Mouse (Mus musculus) frontal cortex, postnatal 10 days (tissue): ENCODE data around the gene Snhg11.

ENCODE experiments used
- DNase-seq, 2 experiments: peaks; one replicate each; pipeline ENCODE4 v3.0.0; 2022; ENCODE audit warnings: low spot score in 2 of 2, mixed read lengths in 1 of 2

Snhg11 gene

DNA sequence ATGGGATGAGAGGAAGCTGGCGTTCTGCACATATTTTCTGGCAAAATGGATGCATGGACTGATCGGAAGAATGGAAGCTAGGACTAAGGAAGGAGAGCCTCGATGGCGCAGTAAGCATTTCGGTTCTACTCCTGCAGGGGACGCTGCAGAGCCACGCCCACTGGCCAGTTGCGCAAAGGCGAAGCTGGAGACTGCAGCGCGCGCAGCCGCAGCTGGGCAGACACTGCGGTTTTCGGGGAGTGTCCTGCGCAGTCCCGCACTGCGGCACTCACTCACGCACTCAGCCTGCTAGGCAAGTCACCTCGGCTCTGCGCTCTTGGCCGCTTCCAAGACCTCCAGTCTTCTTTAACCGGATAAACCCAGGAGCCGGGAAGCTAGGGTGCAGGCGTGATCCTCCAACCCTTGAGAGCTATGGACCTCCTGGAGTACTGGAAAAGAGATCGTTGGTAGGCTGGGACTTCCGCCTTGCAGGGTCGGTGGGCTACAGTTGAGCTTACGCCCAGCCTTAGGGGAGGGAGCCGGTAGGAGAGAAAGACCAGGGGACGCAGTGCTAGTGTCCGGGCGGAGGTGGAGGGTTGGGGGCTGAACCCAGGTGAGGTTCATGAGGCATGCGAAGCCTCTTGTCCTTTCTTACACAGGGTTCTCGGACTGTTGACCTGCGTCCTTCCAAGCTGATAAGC lies at the start of gene Snhg11:
Gene Snhg11 (plus strand): TSS at position 196 of the 680 bp plus-strand sequence.
- DNase-seq: peak; percentile 79 to 85

DNA sequence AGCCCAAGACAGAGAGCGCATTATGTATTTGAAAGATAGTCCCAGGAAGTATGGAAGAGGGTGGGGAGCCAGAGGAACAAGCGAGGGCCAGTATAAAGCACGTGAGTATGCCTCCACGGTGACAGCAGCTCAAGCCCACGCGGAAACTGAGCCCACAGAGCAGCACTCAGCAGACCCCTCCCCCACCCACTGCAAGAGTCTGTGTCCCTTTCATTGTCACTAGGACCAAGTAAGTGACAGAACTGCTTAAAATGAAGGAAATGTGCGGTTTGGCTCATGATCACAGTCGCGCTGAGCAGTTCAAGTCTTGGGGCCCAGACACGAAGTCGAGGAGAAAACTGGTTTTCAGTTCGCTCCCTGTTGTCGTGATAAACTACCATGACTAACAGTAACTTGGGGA lies 41.1 kb upstream of the Snhg11 start:
- DNase-seq: no peak

DNA sequence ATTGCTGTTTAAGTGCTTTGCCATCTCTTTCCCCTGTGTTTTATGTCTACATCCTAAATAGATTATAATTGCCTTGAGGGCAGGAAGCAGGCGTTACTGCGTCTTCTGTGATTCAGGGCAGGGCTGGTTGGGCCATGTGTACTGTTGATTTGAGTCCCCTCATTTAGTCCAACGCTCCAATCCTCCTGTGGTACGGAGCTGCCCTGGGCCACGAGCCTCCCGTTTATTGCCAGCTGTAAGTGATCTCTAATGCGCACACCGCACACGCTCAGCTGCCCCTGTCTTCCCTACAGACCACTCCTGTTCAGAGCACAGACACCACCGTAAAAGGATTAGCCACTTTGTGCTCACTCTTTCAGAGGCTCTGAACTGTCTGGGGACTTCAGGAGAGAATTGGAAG lies 37.7 kb upstream of the Snhg11 start:
- DNase-seq: no peak

DNA sequence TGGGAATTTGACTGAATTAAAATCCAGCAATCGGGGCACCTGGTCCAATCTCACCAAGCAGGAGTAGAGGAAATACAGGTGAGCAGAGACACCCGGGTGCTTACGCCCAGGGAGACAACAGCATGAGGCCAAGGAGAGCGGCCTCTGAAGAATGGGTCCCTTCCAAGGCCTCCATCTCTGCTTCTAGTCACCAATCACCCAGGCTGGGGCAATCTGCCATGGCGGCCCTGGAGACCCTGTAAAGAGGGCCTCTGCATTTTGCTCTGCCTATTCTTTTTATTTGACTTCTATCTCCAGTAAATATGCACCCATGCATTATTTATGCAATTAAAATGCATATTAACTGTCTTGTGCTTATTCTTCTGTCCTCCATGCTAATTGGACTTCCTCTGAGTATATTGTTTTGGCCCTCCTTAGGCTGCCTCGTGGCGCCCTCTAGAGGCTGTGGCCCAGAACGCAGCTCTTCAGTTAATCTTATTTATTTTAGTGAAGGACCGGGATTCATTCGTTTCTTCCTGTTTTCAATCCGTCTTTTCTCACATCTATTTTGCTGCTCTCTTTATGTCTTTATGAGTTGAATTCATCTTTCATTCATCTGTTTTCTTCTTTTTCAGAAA lies 35.4 kb upstream of the Snhg11 start:
- DNase-seq: peak in 1 of 2 experiments; percentile 55

DNA sequence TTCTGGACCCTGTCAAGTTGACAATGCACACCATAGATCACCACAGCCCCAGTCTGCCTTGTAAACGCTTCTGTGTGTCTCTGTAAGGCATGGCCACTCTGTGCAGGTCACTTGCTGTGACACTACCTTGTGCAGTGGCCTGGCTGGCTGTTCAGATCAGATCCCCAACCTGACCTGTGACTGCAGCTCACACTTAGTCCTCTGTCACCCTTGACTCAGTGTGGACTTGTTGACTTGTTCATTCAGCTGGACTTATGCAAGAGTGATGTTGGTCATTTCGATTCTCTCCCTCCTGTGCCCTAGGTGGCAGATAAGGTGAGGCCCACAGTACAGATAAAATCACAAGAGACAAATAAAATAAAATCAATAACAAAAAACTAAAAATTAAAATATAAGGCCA lies 34.1 kb upstream of the Snhg11 start:
- DNase-seq: no peak

DNA sequence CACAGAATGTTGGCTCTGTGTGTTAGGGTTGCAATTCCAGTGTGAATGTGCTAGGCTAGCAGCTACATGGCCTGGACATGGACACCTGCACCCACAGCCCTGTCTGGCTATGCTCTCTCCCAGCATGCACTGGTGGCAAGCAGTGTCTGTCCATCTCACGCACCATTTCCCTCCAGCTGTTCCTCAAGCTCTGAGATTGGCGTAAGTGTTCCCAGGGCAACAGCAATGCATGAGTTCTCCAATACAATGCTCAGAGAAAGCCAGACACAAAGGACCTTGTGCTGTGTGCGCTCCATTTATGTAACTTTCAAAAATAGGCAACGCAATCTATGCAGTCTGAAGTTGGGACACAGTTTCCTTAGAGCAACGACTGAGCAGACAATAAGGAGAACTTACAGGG lies 31.9 kb upstream of the Snhg11 start:
- no peak for DNase-seq

DNA sequence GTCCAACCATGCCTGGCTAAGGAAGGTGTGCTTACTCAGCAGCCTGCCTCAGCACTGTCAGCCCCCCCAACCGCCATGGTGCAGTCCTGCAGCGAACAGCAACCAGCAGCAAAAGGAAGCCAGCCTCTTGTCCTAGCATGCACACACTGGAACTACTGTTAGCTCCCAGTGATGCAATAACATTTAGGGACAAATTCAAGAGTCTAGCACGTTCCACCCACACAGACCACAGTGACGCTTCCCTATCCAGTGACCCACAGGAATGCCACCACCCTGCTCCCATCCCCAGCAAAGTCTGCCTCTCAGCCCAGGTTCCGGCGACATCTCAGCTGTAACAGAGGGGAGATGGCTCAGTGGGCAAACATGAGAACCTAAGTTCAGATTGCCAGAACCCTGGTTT lies 29.0 kb upstream of the Snhg11 start:
- DNase-seq: no peak

DNA sequence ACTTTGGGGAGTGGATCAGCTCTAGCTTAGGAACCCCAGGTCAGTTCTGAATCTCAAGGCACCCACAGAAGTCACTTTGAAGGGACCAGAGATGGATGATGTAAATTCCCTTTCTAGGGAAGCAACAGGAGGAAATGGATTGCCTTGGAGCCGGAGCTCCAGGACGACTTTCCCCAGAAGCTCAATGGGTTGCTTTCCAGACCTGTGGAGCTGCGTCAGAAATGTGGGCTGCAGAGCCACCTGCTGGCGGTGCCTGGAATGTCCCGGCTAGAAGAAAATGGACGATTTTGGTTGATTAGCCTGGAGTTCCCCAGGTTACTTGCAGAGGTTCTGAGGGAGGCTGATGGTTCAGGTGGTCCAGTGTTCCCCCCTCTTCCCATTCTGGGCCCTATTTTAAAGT lies 27.6 kb upstream of the Snhg11 start:
- DNase-seq: peak in 1 of 2 experiments; percentile 69

DNA sequence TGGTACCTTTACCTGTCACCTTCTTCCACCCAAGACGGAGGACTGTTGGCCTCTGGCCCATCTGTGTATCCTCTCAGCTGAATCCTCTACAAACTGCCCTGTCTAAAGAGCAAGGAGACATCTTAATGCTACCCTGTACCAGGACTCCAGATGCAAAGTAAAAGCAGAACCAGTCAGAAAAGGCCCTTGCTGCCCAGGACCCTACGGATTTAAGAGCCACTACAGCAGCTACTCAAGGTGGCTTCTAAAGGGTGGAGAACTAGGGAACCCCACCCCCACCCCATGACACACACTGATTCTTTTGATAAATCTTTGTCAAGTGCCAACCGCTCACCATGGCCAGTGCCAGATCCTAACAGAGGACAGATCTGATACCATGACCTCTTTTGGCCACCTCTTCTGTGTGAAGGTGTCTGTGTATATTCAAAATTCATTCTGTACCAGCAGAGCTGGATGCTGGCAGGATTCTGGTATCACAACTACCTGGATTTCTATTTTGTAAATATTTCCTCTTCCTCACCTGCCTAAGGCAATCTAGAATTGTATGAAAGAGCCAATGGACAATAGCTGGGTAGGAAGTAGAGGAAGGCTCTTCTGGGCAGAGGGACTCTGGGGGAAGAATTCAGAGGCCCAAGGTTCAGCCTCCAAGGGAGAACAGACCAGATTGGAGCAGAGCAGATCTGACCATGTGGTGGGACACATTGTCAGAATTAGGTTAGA lies 22.5 kb upstream of the Snhg11 start:
- DNase-seq: no peak

DNA sequence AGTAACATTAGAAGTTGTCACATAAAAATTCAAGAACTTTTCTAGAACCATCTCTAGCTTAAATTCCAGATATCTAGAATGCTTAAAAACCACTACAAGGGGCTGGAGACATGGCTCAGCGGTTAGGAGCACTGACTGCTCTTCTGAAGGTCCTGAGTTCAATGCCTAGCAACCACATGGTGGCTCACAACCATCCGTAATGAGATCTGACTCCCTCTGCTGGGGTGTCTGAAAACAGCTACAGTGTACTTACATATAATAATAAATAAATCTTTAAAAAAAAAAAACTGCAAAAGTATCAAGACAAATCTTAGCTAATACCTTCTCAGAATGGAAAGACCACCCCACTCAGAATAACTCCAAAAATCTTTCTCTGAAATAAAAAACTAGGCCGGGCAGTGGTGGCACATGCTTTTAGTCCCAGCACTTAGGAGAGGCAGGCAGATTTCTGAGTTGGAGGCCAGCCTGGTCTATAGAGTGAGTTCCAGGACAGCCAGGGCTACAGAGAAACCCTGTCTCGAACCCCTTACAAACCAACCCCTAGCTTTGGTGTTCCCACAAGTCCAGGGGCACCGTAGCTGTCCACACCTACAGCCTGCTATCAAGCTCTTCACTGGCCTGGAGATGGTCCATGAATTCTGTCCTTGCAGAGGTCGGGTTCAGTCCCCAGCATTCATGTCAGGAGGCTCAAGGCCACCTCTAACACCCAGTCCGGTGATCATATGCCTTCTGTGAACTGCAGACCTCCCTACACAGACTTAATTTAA lies 20.9 kb upstream of the Snhg11 start:
- DNase-seq: no peak

DNA sequence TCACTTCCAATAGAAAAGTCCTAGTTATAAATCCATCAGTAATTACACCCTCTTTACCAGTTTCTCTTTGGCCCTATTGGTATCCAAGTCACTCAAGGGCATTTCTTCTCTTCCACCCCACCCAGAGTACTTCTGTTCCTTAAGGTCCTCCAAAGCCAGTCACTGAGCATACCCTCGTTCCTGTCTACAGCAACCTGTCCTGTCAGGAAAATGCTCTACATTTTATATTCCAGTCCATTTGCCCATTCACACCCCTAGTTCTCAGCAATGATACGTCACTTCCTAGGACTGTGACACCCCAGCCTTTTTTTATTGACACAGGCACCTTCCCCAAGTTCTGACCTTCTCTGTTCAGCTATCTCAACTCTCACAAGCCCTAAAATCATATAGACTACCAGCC lies 20.2 kb upstream of the Snhg11 start:
- DNase-seq: no peak

DNA sequence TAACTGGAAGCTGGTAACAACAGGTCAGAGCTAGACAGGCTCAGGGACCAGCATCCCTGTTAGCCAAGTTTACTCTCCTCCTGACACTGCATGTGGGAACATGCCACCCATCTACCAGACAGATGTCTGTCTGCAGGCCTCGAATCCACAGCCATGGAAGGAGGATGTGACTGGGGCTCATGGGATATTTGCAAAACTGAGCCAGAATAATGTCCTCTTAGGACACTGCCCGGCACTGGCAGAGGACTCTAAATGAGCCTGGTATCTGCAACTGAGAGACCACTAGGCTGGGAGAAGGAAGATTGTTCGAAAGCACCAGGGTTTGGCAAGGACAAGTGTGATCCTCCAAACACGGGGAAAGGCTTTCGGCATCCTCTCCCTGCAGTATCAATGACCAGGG lies 19.3 kb upstream of the Snhg11 start:
- no peak for DNase-seq

DNA sequence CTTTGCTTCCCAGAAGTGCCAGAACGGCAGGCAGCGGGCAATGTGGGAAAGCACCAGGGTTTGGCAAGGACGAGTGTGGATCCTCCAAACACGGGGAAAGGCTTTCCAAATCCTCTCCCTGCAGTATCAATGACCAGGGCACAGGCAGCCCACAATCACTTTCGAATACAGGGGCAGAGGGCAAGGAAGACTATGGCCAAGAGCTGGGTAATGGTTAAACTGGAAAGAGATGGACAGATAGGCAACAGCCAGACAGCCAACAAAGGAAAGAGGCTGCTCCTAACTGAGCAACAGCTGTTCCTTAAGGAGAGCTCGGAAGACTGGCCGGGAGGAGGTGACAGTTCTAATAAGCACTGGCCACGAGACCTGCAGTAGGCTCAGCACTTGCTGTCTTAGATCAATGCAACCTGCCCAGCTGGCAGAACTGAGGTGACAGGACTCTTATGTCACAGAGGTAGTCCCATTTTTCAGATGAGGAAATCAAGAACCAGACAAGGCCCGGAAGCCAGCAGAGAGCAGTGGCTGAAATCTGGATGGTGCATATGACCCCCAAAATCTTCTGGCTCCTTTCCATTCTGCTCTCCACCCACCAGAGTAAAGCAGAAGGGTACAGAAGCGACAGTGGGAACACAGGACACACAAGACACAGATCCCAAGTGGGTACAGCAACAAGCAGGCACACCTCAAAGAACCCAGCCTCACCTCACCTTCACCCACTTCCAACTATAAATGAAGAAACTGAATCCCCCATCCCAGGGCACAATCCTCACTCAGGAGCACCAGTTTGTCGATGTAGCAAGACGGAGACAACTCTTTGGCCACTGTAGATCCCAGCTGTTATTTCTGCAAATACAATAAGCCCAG lies 15.4 kb upstream of the Snhg11 start:
- DNase-seq: no peak

DNA sequence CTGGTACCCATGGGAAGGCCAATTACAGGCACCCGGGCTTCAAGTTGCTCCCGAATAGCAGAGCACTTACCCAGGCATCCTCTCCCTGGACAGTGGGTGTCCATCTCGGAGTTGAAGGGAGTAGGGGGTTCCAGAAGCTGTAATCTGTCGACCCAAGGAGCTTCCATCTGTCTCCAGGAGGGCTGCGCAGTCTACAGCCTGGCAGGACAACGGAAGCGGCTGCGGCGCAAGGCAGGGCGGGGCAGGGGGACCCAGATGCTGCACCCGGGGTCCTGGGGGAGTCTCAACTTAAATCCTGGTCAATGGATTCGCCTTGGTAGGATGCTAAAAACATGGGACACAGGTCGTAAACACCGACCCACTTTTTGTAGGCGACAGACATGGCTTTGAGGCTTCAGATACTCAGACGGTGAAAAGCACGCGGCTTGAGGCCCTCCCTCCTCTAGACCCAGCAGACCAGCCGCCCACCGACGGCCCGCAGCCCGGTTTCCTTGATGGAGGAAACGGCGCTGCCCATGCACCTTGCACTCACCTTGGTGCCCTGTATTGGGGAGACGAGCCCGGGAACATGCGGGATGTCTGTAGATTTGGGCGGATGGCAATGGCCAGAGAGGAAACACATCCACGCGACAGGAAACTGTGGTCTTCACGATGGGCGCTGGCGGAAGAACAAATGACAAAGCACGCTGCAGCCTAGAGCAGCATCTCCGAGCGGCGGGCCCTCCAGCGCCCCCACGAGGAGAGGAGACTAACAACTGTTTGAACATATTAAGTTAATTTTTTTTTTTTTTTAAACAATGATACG lies 14.4 kb upstream of the Snhg11 start:
- peak; percentile 81 to 85 for DNase-seq

DNA sequence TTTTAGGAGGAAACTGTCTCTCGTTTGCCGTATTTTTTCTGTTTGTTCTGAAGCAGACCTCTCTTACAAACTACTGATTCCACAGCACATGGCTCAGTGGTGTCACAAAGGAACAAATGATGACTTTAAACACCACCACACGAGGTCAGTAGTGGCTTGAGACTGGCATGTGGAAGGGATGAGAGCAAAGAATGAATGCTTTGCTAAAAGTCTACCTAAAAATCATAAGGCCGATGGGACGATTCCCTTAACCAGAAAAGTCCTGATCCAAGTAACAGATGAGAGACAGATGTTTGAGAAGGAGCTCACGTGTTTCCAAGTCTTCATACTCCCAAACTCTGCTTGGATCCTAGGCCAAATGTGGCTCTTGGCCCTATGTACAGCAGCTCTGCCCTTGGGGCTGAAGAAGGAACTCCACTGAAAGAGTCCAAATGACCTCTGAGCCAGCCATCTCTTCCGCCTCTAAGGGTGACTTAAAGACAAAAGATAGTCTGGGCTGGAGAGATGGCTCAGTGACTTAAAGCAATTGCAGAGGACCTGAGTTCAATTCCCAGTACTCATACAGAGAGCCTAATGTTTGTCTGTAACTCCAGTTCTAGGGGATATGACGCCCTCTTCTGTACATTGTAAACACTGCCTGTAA lies 13.6 kb upstream of the Snhg11 start:
- no peak for DNase-seq

DNA sequence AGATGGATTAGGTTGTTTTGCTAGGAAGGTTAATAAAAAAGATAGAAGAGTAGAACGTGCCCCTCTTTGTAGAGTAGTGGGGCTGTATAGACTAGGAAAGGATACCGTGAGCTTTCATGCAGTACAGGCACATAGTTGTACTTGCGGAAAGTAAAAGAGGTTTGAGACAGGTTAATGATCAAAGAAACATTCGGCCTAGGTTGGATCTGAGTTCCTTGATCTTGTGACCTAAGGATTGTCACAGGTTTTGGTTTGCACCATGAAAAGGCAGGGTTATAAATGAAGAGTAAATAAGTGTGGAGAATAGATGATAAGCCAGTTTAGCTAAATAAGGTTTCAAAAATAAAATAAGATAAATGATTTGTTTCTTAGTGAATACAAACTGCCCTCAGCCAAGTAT lies 11.3 kb upstream of the Snhg11 start:
- DNase-seq: no peak

DNA sequence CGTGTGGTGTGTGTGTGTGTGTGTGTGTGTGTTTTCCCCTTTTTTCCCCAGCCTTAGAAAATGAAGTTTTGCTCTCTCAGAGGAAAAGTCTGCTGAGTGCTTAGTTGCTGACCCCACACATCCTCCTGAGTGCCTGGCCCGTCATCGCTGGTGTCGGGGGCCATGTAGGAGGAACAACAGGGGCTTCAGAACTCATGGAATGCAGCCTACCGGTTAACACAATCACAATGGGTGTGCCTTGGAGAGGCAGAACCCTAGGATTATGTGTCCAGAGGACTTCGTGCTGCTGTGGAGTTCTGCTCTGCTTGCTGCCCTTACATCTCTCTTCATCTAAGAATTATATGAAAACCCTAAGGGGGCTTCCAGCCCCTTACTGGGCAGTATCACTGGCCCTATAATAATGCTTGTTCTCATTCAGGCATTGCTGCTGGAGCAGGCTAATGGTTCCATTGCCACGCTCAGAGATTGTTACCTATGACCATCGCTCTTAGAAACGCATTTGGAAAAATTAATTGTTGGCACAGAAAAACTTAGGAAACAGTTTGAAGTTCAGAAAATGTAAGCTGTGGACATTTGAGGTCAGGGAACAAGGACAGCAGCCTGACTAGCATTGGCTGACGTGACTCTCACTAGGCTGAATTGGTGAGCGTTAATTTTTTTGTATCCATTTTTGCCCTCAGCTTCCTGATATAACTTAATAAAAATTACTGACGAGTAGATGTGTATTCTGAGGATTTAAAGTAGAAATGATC lies 10.2 kb upstream of the Snhg11 start:
- no peak for DNase-seq

DNA sequence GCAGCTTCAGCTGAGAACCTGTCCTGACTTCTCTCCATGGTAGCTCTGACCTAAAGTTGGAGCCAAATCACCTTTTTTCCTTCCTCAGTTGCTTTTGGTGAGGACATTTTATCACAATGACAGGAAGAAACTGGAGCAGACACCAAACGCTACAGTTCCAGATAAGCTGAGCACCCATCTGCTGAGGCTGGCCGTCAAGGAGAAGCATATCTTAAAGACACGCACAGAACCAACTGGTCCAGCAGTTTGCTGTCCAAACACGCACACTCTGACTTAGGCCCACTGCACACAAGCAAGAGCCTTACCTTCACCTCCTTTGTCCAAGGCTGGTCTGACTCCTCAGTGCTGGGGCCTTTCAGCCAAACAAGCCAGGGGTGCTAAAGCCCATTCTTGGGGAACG lies 7.8 kb upstream of the Snhg11 start:
- no peak for DNase-seq

DNA sequence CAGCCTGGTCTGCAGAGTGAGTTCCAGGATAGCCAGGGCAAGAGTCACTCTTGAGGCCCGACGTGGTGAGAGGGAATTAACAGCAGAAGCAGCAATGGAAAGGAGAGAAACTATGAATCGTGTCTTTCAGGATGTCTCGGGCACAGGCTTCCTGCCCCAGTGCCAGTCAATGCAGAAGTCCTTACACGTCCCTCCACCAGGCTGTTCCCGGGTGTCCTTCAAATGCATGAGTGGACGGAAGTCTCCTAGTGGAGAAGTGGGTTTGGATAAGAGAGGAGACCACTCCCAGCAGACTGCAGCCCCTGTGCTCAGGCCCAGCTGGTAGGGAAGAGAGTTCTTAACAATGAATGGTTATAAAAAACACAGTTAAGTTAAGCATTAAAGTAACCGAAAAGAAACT lies 7.1 kb upstream of the Snhg11 start:
- DNase-seq: no peak
